Mouse (Mus musculus): Measurements from ENCODE around the gene Timp3.

Gene Timp3

DNA sequence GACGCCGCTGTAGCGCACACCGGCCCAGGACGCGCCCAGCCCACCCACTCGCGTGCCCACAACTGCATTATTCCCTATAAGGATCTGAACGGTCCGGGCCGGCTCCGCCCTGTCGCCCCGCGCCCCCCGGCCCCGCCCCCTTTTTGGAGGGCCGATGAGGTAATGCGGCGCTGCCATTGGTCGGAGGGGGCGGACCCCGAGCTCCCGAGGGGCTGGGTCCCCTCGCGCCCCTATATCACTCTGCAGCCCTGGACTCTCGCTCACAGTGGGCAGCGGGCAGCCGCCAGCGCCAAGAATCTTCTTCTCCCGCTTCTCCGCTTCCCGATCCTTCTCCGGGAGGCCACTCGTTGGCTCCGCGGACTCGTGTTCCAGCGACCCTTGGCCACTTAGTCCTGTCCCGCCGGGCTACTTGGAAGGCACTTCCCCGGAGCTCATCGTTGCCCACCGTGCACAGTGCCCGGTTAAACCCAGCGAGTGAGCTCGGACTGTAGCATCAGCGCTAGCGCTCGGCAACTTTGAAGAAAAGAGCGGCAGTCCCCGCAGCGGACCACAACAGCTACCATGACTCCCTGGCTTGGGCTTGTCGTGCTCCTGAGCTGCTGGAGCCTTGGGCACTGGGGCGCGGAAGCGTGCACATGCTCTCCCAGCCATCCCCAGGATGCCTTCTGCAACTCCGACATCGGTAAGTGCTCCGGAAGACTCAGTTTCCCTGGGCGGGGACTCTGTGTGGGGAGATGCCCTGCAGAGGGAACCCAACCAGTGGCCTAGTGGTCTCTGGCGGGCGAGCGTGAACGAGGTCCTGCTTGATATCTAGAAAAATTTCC, at the start of gene Timp3:
TSS of gene Timp3 (plus strand) at position 80 of the 824 bp plus-strand sequence.
- no peak for DNase-seq (ENCODE audit: low read depth, low spot score)

DNA sequence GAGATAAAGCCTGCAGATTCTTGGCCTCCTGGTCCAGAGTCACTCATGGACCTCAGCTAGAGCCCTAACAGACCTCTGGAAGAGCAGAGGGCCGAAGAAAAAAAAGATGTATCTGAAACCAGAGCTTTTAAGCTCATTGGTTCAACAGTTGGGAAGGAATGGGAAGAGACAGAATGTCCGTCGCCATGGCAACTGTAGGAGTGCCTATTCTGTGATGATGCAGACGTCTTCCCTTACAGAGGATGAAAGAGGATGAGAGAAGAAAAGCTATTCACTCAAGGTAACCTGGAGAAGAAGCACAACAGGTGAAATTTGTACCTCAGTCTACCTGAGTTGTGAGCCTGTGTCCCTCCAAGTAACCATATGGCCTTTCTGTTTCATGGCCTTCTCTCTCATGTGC, 44.0 kb upstream of the Timp3 start:
- DNase-seq (ENCODE audit: low read depth, low spot score), result no peak

DNA sequence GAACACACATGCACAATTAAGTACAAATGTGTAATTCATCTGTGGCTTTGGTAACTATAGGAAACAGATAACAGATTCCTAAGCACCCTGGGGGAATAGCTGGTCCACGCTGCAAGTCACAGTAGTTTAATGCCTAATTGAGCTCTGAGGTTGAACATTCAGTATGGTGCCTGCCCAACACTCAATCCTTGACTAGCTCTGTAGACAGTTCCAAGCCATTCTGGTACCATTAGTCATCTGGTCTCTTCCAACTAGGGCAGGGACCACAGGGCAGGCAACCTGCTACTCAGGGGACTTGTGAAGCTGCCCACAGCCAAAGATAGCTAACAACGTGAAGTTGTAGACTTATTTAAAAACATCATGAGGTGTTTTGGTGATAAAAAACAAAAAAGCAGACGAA, 43.1 kb upstream of the Timp3 start:
- DNase-seq (ENCODE audit: low read depth, low spot score), result no peak

DNA sequence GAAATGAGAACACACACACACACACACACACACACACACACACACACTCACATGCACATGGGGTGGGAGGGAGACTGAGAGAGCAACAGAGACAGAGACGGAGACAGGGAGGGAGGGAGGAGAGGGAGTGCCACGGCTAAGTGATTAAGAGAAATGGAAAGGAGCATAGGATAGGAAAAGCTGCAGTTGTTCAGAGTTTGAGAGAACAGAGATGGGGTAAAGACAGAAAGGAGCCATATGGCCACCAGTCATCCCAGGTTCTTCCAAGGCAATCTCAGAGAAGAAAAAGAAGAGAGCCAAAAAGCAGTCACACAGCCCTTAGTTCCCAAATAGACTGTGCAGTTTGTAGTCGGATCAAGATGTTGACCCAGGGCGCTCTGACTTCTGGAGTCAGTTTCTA, 42.1 kb upstream of the Timp3 start:
- DNase-seq (ENCODE audit: low read depth, low spot score), result no peak

DNA sequence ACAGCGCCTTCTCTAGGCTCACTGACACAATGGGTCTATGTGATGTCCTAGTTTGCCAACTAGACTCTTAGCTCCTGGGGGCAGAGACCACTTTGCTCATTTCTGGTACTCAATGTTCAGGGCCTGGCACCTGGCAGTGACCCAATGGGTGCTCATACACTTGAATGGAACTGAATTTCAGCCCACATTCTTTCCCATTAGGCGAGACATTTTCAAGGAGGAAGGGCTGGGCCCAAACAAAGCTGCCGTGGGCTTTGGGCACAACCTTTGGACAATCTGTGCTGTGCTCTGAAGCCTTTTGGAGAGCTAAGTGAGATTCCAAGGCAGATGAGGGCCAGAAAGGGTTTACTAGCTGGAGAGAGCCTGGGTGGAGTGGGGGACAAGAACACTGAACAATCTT, 41.2 kb upstream of the Timp3 start:
- no peak for DNase-seq (ENCODE audit: low read depth, low spot score)

DNA sequence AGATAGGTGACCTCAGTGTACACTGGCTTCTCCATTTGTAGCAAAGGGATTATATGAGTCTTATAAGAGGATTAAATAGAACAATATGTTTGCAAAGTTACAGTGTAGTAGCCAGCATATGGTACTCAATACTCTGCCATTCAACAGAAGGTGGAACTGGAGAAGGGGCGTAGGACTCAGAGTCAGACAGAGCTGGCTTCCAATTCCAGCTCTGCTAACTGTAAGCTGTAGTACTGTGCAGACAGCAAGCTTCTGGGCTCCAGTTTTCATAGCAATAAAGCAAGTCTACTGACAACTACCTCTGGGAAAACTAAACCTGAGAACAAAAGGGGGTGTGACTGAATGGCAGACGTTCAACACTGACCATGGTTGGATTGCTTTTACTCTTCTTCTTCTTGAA, 38.4 kb upstream of the Timp3 start:
- DNase-seq (ENCODE audit: low read depth, low spot score), result no peak

DNA sequence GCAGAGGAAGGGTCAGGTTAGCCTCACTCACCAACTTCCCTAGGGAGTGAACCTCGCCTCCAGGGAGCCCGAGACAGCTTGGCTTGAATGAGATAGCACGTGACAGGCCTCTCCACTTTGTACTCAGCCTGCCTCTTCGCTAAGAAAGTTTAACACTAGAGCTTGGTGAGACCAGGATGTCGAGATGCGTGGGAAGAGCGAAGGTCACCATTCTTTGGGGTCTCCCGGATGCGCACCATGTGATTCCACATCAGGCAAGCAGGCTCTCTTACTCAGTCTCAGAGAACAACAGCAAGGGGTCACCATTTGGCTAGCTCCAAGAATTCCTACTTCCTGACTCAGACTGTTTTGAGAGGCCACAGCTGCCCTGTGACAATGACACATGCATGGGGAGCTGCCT, 35.6 kb upstream of the Timp3 start:
- DNase-seq (ENCODE audit: low read depth, low spot score), result no peak

DNA sequence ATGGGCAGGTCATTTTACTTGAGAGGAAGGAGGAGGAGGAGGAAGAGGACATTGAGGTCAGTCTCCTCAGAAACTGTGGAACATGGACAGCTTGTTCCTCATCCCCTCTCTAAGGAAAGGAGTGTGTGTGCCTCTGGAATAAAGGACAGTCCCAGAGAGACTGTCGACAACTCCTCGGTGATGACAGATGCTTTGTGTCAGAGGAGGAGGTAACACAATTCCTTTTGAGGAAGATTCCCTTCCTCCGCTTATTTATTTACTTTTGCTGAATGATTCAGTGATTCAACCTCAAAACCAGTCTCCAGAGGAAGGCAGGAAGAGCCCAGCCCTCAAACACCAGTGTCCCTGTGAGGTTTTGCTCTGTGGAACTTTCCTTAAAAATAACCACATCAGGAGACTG, 29.9 kb upstream of the Timp3 start:
- no peak for DNase-seq (ENCODE audit: low read depth, low spot score)

DNA sequence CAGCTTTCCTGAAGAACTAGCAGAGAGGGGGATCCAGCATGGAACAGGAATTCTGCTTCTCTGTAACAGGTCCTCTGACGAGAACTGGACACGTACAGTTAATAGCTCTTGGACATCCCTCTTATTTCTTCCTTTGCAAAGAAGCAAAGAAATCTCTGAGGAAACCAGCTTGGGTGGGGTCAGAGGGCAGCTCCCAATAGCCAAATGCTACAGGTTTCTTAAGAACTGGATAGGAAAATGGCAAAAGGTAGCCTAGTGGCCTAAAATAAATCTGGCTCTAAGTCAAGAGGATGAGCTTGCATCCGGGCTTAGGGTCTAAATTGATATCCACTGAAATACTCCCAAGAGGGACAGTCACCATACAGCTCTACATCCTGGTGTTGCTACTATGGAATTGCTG, 27.3 kb upstream of the Timp3 start:
- no peak for DNase-seq (ENCODE audit: low read depth, low spot score)

DNA sequence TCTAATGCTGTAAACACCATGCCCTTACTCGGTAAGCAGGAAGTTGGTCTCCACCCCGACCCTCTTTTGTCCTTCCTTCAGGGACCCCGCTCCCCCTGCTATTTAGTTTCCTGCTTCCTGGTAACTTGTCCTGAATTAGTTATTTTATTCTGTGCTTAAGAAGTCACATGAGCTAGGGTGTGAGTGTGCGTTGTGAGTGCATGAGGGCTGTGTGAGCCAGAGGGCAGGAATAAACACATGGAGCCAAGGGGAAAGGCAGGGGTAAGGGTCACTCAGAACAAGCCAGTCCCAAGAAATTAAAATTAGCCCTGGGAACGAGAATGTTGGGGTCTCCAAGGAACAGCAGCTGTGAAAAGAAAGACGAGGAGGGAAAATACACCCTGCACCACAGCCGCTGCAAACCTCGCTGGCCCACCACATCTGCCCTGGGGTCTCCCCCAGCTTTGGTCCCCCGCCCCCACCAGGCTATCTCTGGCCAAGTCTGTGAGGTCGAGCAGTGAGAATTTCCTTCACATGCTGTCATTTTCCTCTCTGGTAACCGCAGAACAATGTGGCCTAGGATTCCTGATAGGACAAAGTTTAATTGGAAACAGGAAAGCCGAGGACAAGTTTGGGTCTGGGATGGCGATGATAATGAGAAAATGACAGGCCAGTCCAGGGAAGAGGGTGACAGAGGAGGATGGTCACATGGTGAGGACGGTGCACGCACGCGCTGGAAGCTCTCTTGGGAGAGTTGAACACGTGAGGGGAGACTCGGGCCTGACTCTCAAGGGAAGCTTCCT, 26.6 kb upstream of the Timp3 start:
- no peak for DNase-seq (ENCODE audit: low read depth, low spot score)

DNA sequence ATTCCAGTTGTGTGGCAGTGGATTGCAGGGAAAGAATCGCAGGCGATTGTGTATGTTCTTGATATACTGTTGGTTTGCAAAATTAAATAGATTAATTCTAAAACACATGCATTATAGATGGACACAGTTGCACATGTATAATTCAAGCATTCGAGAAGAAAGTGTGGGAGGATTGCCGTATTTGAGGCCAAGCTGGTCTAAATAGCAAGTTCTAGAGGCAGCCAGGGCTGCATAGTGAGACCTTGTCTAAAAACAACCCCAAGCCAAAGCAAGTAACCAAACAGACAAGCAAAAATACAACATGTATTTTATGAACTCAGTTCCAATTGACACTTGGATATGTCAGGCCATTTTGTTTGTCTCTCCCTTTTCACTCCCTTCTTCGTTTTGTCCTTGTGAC, 24.6 kb upstream of the Timp3 start:
- no peak for DNase-seq (ENCODE audit: low read depth, low spot score)

DNA sequence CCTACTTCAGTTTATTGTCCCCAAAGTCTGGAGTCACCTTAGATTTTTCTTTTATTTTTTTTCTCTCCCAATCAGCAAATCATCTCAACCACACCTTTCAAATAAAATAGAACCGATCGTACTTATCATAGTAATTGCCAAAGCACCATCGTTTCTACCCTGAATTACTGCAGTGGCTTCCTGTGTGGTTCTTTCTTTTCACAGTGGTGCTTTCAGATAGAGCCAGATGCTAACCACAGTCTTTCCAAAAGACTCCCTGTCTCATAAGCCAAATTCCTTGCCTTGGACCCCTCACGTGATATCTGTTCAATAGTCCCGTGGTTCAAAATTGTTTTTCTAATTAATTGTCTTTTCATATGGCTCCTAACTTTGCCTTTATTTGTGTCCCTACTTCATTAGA, 22.8 kb upstream of the Timp3 start:
- DNase-seq (ENCODE audit: low read depth, low spot score), result no peak

DNA sequence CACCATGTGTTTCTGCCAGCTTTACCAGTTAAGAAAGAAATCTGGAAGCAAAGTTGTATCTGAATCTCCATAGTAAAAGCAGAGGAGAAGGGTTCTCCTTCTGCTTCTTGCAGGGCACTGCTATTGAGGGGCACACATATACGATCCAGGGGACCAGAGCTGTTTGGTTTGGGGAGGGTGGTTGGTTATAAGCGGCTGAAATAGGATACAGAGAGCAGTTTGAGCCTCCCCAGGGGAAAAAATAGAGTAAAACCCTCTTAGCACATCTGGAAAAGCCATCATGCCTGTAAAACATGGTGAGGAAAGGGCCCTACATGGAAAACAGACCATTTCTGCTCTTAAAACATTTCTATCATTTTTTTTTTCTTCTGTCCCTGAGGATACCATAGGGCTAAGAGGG, 21.7 kb upstream of the Timp3 start:
- no peak for DNase-seq (ENCODE audit: low read depth, low spot score)

DNA sequence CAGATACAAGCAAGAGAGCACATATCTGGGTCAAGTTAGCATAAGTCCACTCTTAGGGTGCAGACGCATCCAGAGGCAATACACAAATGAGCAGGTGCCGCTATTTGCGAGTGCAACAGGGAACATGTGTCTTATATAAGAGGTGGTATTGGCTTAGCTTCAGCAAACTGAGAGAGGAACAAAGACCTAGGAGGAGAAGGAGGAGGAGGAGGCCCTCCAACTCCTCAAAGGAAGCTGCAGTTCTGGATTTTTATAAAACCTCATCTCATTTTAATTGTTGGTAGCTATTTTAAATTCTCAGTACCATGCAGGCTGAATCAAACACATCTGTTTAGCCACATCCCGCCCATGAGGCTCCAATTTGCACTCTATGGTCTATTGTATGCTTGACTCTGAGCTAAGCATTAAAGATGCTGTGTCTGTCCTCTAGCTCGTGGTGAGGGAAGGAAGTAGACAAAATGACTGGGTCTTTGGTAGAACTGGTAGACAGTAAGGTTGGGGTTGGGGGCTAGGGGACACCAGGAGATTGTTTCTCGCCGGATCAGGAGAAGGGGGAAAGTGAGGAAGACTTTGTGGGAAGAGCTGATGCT, 20.5 kb upstream of the Timp3 start:
- DNase-seq (ENCODE audit: low read depth, low spot score), result no peak

DNA sequence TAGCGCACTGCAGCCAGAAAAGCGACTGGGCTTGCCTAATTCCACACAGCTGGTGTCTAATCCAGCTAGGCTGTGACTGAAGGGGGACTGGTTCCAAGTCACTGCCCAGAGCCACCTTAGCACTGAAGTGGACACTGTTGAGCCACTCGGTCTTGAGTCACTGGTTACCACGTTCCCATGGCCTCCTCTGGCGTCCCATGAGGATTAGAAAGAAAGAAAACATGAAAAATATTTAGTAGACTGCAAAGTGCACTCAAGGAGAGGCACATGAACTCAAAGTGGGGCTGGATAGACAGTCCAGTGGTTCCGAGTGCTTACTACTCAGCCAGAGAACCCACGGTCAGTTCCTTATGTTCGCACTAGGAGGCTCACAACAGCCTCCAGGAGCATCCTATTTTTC, 18.9 kb upstream of the Timp3 start:
- no peak for DNase-seq (ENCODE audit: low read depth, low spot score)

DNA sequence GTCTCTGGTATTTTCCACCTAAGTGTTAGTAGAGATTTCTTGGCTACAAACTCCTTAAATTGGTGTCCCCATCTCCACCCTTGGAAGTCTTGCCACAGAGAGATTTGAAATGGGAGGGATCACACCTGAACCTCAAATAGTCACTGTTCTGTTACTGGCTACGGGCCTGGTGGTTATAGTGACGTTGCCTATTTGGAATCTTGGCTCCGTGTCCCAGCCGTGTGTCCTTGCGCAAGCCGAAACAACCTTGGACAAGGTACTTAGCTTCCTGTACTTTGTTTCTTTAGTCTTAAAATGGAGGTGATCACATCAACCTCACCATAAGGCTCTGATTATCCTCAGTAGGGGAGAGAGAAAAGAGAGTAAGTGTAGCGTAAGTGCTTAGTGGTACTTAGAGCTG, 13.7 kb upstream of the Timp3 start:
- DNase-seq (ENCODE audit: low read depth, low spot score), result no peak

DNA sequence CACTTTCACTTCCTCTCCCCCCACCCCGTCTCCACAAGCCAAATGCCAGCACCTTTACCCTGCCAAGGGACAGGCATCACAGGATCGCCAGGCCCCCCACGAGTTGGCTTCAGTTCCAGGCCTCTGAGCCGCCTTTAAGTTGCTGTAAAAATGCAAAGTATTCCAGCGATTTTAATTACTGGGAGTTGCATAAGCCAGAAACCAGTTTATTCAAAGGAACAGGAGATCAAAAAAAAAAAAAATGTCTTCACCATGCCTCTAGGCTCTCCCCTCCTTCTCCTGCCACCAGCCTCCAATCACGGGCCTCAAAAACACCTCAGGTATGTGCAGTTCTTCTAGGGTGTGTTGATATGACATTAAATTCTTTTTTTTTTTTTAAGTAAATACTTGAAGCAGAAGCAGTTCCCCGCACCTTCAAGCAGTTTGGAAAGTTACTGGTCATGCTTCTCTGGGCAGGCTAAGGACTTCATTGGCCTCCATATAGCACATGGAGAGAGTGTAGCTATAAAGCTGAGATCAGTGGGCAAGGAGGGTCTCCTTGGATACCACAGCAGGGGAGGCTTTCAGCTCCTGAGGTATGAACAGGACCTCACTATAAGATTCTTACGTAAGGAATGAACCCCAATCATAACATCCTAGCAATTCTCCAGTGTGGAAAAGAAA, 9.9 kb upstream of the Timp3 start:
- DNase-seq (ENCODE audit: low read depth, low spot score), result no peak

DNA sequence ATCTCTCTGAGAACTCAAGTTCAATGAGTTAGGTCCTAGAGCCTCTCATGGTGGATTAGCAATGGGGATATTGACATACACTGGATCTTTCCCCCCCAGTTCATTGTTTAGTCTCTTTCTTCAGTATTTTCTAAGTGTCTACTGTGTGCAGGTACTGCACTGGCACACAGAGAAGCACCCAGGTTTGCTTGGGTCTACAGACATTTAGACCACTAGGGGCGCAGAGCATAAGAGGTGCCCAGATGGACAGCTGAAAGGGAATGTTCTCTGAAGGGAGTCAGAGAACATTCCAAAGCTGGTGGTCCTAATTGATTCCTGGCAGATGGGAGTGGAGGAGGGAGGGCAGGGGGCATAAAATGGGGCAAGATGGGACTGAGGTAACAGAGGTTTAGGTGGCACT, 6.3 kb upstream of the Timp3 start:
- peak; percentile 4 for DNase-seq (ENCODE audit: low read depth, low spot score)

DNA sequence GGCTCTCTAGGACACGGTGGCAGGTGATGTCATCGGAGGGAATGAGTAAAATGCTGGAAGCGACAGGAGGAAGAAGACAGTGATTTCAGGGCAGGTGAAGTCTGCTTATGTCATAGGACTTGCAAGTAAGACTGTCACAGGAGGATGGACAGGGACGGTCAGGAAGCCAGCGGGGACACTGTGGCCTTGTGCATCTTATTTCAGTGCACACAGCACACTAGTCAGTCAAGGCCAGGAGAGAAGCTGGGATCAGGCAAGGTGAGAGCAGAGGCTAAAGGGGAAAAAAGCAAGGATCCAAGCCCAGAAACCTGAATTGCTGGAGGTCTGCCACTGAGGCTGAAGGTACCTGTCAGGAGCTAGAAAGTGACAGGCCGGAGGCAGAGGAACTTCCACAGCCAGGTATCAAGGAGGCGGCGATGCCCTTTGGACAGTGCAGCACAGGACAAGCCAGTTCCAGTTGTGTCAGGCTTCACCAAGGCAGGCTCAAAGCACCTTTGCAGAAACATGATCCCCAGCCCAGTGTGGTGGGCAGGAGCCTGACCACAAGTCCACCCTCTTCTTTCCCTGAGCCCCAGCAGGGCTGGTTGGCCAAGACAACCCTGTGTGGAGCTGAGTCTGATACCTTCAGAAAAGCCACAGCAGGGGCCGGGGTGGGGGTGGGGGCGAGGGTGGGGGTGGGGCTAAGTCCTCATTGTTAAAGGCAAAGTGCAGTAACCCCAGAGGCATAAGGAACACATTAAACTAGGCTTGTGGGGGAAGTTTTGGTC, 5.4 kb upstream of the Timp3 start:
- no peak for DNase-seq (ENCODE audit: low read depth, low spot score)

DNA sequence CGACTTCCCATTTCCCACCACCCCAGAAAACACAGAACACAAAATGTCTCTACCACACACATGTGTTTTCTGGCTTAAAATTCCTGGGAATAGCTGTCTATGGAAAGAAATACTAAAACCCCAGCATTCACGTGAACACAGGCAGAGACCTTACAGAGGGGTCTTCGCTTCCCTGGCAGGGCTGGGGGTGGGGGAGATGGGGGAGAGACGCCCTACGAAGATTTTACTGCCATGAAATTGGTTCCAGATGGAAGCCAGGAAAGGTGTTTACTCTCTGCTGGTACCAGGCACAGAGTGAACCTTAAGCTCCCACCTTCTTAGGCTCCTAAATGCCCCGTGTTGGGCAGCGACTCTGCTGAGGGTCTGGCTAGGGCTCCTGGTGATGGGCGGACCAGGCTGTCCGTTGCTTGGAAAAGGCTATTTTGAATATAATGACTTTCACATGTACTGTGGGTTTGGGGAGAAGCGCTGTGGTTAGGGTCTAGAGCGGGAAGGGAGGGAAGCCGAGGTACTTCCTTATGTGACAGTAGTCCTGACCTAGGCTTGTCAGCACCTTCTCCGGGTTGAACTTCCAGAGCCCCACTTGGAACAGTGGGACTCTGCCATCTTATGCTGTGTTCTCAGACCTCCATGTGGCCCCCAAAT, 4.6 kb upstream of the Timp3 start:
- DNase-seq (ENCODE audit: low read depth, low spot score), result no peak

DNA sequence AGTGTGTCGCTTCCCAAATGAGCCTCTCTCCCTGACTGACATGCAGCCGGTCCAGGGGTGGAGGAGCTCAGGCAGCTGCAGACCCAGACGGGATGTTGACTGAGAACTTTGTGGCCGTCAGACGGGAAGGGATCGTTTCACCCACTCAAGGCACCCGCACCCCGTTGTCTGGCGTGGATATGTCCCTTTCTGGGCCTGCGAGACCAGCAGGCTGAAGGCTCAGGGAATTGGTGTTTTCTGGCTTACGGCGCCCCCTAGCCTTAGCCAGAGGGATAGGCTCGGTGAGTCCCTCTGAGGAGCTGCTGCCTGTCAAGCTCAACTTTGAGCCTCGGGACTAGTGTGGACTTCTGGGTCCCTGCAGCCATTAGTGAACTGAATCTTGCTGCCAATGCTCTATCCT, 4.1 kb upstream of the Timp3 start:
- peak; percentile 59 for DNase-seq (ENCODE audit: low read depth, low spot score)

Data from A20 (cell line).